Mouse (Mus musculus): Measurements from ENCODE around the gene Sipa1l3. TPM values are rescaled to one million over a fixed set of nuclear protein-coding genes. Genes with fewer than 3 reads are reported as not detected.

Gene Sipa1l3
- polyA plus RNA-seq, 1 experiment: 29.4 TPM

- no peak overlapping the region for H3K27ac ChIP-seq (ENCODE audit: insufficient read depth, low read length)
- peaks cover 3% of the 10 kb centered on the region for H3K4me1 ChIP-seq (ENCODE audit: control insufficient read depth, insufficient read depth, low read length)
- H3K9me3 ChIP-seq (replicated peaks; ENCODE audit: control insufficient read depth, insufficient read depth, low read length, poor library complexity, severe bottlenecking): no peaks in the 10 kb centered on the region
- no peaks in the 10 kb centered on the region for H3K27me3 ChIP-seq (ENCODE audit: control insufficient read depth, insufficient read depth, low read length, poor library complexity, severe bottlenecking)
- H3K4me3 ChIP-seq (ENCODE audit: low read depth, low read length): no peak overlapping the region
- no peak for TF ChIP-seq EP300 (IDR thresholded peaks at IDR 0.05; ENCODE audit: insufficient read depth, low read depth, low read length)
- no peak for TF ChIP-seq POLR2A (IDR thresholded peaks at IDR 0.05; ENCODE audit: insufficient read depth, low read length)
- TF ChIP-seq CTCF (IDR thresholded peaks at IDR 0.05; ENCODE audit: low read depth, low read length): no peak
- no peaks in the 10 kb centered on the region for H3K36me3 ChIP-seq (ENCODE audit: control insufficient read depth, insufficient read depth, low read length, poor library complexity, severe bottlenecking)
- no peak overlapping the region for H3K9ac ChIP-seq (ENCODE audit: low read depth, poor library complexity, severe bottlenecking)
Measured at GRCm38 (mm10) chr7:29437072-29437471, 81.4 kb downstream of the Sipa1l3 start.

- Histone ChIP-seq H3K27ac (ENCODE audit: insufficient read depth, low read length) (no peak overlapping the region), H3K36me3 (ENCODE audit: control insufficient read depth, insufficient read depth, low read length, poor library complexity, severe bottlenecking) (no peaks in the 10 kb centered on the region), H3K4me1 (ENCODE audit: control insufficient read depth, insufficient read depth, low read length) (peaks cover 3% of the 10 kb centered on the region), H3K4me3 (ENCODE audit: low read depth, low read length) (no peak overlapping the region), H3K9me3 (replicated peaks; ENCODE audit: control insufficient read depth, insufficient read depth, low read length, poor library complexity, severe bottlenecking) (no peaks in the 10 kb centered on the region), H3K27me3 (ENCODE audit: control insufficient read depth, insufficient read depth, low read length, poor library complexity, severe bottlenecking) (no peaks in the 10 kb centered on the region), H3K9ac (ENCODE audit: low read depth, poor library complexity, severe bottlenecking) (no peak overlapping the region)
- TF ChIP-seq EP300 (IDR thresholded peaks at IDR 0.05; ENCODE audit: insufficient read depth, low read depth, low read length) (no peak), POLR2A (IDR thresholded peaks at IDR 0.05; ENCODE audit: insufficient read depth, low read length) (no peak), CTCF (IDR thresholded peaks at IDR 0.05; ENCODE audit: low read depth, low read length) (no peak)
Measured at GRCm38 (mm10) chr7:29434313-29435035, 84.0 kb downstream of the Sipa1l3 start.

- no peak overlapping the region for H3K27ac ChIP-seq (ENCODE audit: insufficient read depth, low read length)
- H3K27me3 ChIP-seq (ENCODE audit: control insufficient read depth, insufficient read depth, low read length, poor library complexity, severe bottlenecking): no peaks in the 10 kb centered on the region
- peaks cover 3% of the 10 kb centered on the region for H3K4me1 ChIP-seq (ENCODE audit: control insufficient read depth, insufficient read depth, low read length)
Measured at GRCm38 (mm10) chr7:29433725-29434124, 84.7 kb downstream of the Sipa1l3 start.

DNA sequence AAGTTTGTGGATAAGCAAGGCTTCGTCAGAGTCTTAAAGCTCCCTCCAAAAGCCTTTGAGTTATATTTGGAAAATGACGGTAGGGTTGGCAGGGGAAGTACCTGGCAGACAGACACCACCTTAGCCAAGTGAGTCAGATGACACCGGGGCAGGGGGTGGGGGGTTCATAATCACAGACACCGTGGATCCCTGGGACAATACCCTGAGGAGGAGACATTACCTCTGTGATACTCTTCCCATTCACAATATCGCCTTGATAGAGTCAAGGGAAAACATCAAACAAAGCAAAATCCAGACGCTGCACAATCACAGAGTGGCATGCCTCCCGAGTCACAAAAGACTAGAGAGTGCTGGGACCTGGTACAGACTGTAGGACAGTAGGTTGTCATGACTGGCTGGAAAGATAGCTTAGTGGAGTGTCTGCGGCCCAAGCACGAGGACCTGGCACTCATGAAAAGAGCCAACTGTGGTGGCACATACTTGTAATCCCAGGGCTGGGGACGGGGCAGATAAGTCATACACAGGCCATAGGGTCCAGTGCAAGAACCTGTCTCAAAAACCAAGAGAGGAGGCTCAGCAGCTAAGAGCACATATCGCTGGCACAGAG, 85.4 kb downstream of the Sipa1l3 start:
- Histone ChIP-seq H3K4me3 (ENCODE audit: low read depth, low read length) (no peak overlapping the region), H3K9me3 (replicated peaks; ENCODE audit: control insufficient read depth, insufficient read depth, low read length, poor library complexity, severe bottlenecking) (no peaks in the 10 kb centered on the region), H3K27me3 (ENCODE audit: control insufficient read depth, insufficient read depth, low read length, poor library complexity, severe bottlenecking) (no peaks in the 10 kb centered on the region), H3K9ac (ENCODE audit: low read depth, poor library complexity, severe bottlenecking) (no peak overlapping the region), H3K4me1 (ENCODE audit: control insufficient read depth, insufficient read depth, low read length) (peaks cover 3% of the 10 kb centered on the region), H3K27ac (ENCODE audit: insufficient read depth, low read length) (no peak overlapping the region), H3K36me3 (ENCODE audit: control insufficient read depth, insufficient read depth, low read length, poor library complexity, severe bottlenecking) (no peaks in the 10 kb centered on the region)
- TF ChIP-seq POLR2A (IDR thresholded peaks at IDR 0.05; ENCODE audit: insufficient read depth, low read length): no peak
- TF ChIP-seq EP300 (IDR thresholded peaks at IDR 0.05; ENCODE audit: insufficient read depth, low read depth, low read length): no peak
- TF ChIP-seq CTCF (IDR thresholded peaks at IDR 0.05; ENCODE audit: low read depth, low read length): no peak

More at GRCm38 (mm10) chr7:29433725-29434124, 84.7 kb downstream of the Sipa1l3 start:
- no peaks in the 10 kb centered on the region for H3K36me3 ChIP-seq (ENCODE audit: control insufficient read depth, insufficient read depth, low read length, poor library complexity, severe bottlenecking)
- no peaks in the 10 kb centered on the region for H3K9me3 ChIP-seq (replicated peaks; ENCODE audit: control insufficient read depth, insufficient read depth, low read length, poor library complexity, severe bottlenecking)
- TF ChIP-seq POLR2A (IDR thresholded peaks at IDR 0.05; ENCODE audit: insufficient read depth, low read length): no peak
- no peak for TF ChIP-seq CTCF (IDR thresholded peaks at IDR 0.05; ENCODE audit: low read depth, low read length)
- no peak for TF ChIP-seq EP300 (IDR thresholded peaks at IDR 0.05; ENCODE audit: insufficient read depth, low read depth, low read length)
- no peak overlapping the region for H3K4me3 ChIP-seq (ENCODE audit: low read depth, low read length)
- no peak overlapping the region for H3K9ac ChIP-seq (ENCODE audit: low read depth, poor library complexity, severe bottlenecking)

DNA sequence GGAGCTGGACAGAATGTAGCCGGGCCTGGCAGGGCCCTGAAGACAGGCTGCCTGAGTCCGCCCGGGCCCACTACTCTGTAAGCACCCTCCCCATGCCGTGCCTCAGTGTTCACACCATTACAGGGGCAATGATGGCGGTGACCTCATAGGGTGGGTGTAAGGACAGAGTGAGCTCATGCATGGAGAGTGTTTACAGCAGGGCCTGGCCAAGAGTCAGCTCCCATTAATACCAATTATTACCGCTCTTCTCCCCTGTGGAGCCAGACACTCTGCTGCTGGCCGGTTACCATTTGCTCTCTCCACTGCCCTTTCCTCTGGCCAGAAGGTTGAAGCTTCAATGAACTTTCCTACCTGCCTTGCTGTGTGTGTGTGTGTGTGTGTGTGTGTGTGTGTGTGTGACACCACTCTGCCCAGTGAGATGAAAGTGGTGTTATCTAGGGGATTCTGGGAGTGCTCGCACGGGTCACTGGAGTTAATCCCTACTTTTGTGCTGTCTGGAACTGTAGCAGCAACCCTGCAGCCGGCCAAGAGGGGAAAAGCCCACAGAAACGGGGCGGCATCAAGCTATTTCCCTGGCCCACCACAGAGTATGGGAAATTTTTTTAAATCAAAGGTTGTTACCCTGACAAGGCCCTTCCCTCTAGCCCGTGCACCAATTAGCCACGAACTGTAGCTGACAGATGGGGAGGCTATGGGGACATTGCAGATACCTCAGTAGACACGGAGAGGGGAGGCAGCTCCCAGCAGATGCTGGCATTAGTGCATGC, 86.1 kb downstream of the Sipa1l3 start:
- Histone ChIP-seq H3K4me3 (ENCODE audit: low read depth, low read length) (no peak overlapping the region), H3K9me3 (replicated peaks; ENCODE audit: control insufficient read depth, insufficient read depth, low read length, poor library complexity, severe bottlenecking) (no peaks in the 10 kb centered on the region), H3K9ac (ENCODE audit: low read depth, poor library complexity, severe bottlenecking) (no peak overlapping the region), H3K36me3 (ENCODE audit: control insufficient read depth, insufficient read depth, low read length, poor library complexity, severe bottlenecking) (no peaks in the 10 kb centered on the region), H3K4me1 (ENCODE audit: control insufficient read depth, insufficient read depth, low read length) (peaks cover 3% of the 10 kb centered on the region), H3K27ac (ENCODE audit: insufficient read depth, low read length) (no peak overlapping the region), H3K27me3 (ENCODE audit: control insufficient read depth, insufficient read depth, low read length, poor library complexity, severe bottlenecking) (no peaks in the 10 kb centered on the region)
- TF ChIP-seq CTCF (IDR thresholded peaks at IDR 0.05; ENCODE audit: low read depth, low read length) (no peak), POLR2A (IDR thresholded peaks at IDR 0.05; ENCODE audit: insufficient read depth, low read length) (no peak), EP300 (IDR thresholded peaks at IDR 0.05; ENCODE audit: insufficient read depth, low read depth, low read length) (no peak)
